Mouse (Mus musculus): ENCODE data around the gene Pyurf.
A peak's percentile ranks its signal among the peaks of the same experiment; 100 is the strongest.

Pyurf gene

DNA sequence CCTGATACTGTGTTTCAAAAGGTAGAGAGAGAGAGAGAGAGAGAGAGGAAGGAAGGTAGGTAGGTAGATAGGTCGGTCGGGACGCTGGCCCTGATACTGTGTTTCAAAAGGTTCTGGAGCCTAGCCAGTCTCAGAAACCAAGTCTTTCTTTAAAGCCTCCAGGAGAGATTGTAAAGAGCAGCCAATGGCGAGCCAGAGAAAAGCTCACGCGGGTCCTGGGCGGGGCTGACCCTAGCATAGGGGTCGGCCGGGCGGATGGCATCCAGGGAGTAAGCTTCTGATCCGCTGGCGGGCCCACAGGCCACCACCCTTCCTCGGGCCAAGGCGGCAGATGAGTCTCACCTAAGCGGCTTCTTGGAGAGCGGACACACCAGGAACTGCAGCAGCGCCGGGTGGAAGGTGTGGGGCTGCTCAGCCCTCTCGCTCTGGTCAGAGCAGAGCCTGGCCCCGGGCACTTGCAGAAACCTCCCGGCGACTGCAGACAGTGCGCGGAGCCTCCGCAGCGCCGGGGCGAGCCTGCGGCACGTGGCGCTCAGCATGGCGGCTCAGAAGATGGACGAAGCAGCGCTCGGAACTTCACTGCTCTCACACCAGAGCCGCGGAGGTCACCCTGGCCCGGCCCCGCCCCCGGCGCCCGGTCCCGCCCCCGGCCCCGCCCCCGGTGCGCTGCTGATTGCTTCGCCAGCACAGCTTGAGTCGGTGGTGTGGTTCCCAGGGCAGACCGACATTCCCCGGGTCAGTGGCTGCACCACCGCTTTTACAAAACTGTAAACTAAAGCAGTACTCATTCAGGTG lies at the start of gene Pyurf:
Gene Pyurf, minus strand, starts transcription at position 612 of the 795 bp plus-strand sequence.
- DNase-seq (ENCODE audit: low spot score in 2 of 2) = peak; percentile 80 to 81

DNA sequence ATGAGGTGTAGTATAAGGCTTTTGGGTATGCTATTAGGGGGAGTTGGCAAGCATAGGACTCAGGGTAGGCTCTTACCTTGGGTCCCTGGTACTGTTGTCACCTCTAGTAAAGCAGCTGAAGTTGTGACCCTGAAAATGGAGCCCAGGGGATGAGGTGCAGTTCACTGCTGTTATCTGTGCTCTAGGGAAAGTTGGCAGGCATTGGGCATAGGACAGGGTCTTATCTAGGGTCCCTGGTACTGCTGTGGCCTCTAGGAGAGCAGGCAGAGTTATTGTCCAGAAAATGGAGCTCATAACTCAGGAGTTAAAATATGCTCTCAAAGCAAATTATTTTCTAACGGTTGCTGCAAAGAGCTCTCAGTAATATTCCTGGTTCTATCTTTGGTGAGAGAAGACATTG lies 29.5 kb upstream of the Pyurf start:
- no peak for DNase-seq (ENCODE audit: low spot score in 2 of 2)

DNA sequence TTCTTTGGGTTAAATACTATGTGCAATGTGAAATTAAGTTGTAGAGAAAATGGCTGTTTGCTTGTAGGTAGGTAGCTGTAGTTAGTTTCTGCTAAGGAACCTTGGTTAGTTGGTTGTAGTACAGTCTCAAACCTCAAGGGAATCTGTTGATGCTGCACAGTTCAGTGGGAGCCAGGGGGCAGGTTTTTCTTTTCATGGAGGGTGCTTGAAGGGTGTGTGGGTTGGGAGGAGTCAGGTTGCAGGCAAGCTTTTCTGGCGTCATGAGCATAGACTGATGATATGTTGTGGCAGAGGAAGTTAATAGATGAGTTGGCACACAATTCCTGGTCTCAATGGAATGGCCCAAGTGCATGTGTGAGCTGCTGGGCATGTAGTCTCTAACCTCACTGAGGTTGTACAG lies 19.8 kb upstream of the Pyurf start:
- no peak for DNase-seq (ENCODE audit: low spot score in 2 of 2)

GRCm38 (mm10) chr6:57706721-57707120 lies 14.8 kb upstream of the Pyurf start:
- no peak for DNase-seq (ENCODE audit: low spot score in 2 of 2)

DNA sequence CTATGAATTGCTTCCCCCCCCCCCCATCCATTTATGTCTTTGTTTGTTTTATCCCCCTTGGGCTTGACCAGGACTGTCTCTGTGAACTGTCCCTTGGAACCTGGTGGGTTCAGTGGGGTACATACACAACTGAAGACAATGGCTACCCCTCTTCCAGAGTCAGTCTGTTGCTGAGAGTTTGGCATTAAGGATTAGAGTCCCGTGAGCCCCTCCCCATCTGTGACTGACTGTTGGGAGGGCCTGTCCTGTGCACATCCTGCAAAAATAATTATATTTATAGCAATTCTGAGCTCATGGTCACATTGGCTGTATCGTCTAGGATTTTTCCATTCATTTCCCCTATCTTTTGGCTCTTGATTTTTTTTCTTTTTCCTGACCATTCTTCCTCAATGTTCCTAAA lies 11.8 kb upstream of the Pyurf start:
- no peak for DNase-seq (ENCODE audit: low spot score in 2 of 2)

DNA sequence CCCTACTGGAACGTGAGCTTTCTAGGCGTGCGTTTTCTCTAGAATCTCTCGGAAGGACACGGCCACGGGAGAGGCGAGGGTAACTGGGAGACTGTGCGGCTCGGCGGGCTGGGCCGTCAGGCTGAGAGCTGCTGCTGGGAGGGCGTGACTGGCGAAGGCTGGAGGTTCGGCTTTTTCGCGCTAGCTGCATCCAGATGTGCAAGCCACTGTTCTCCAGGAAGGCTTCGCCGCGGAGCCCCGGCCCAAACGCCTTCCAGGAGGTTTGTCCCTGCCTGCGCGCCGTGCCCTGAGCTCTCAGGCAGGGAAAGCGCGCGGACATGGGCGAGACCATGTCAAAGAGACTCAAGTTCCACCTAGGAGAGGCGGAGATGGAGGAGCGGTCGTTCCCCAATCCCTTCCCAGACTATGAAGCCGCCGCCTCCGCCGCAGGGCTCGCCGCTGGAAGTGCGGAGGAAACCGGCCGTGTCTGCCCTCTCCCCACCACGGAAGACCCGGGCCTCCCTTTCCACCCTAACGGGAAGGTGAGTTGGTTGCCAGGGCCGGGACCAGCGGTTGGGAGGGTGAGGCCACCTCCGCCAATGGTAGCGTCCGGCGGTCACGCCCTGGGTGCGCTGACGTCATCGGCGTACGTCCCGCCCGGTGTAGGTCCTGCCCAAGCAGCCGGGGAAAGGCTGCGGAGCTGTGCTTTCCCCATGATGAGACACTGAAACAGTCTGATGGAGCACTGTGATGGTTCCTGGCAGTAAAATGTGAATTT lies 11.0 kb upstream of the Pyurf start:
- DNase-seq (ENCODE audit: low spot score in 2 of 2) = peak; percentile 89 to 91

- peak in 1 of 2 experiments; percentile 9 for DNase-seq (ENCODE audit: low spot score in 2 of 2)
These were observed 10.5 kb upstream of the Pyurf start, which contains the start of gene Lancl2 for GRCm38 (mm10) chr6:57702376-57702742. Gene Lancl2, plus strand, starts transcription at chr6:57702540.

DNA sequence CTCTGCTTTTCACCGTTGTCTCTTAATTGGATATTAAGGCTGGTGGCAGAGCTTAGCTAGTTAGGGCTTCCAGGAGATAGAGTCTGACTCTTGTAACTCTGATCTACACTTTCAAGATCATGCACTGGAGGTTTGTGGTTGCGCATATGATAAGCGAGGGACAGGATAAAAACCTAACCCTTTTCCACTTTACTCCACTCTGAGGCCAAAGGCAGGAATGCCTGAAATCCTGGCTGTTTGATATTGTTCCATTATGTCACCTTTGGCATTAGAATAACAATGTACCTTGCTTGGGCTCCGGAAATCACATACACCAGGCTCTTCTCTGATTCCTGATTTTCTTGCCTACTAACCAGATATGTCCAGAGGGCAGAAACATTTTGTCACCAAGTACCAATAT lies 9.8 kb upstream of the Pyurf start:
- DNase-seq (ENCODE audit: low spot score in 2 of 2) = no peak

DNA sequence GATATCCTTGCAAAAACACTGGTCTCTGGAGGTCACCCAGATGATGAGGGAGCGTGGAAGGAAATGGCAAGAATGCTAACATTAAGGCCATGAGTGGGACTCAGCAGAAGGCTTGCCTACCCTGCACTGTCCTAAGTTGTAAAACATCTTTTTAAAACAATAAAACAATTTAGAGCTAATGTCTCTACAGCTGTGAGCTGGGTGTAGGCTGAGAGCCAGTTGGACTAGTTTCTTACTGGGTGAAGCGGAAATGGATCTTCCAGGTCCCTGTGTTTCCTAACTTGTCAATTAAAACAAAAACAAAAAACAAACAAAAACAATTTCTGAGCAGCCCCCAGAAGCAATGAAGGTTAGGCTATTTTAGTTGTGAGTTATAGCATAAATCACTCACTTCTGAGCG lies 1.2 kb upstream of the Pyurf start:
- no peak for DNase-seq (ENCODE audit: low spot score in 2 of 2)

- no peak for DNase-seq (ENCODE audit: low spot score in 2 of 2)
These were observed 7.7 kb downstream of the Pyurf start for GRCm38 (mm10) chr6:57684156-57684555.

GRCm38 (mm10) chr6:57661295-57661694 lies 30.6 kb downstream of the Pyurf start:
- DNase-seq (ENCODE audit: low spot score in 2 of 2) = no peak

DNA sequence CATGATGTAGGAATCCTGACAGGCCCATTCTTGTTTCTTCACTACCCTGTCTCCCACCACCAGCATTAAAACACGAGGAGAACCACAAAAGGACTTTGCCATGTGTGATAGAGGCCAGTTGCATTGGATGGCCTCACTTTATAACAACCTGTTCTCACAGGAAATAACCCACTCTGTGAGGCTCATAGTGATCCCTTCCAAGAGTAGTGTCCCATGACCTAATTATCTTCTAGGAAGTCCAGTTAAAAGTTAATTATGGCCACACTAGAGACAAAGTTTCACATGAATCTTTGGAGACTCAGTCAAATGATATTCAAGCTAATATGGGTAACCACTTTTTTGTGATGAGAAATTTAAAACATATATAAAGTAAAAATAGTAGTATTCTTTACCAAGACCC lies 44.6 kb downstream of the Pyurf start:
- no peak for DNase-seq (ENCODE audit: low spot score in 2 of 2)

DNA sequence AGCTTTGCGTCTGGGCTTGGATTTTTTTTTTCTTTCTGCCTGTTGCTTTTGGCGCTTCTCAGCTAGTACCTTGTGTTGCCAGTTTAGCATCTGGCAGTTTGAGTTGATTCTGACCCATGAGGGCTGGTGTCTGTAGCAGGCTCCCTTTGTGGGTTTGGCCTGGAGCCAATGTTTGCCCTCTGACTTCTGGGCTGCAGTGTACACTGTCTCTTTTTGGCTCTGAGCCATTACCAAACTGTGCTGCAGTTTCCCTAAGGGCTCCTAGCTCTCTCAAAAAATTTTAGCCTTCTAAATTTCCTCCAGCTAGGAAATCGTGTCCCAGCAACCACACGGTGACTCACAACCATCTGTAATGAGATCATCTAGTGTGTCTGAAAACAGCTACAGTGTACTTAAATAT lies 50.1 kb downstream of the Pyurf start:
- no peak for DNase-seq (ENCODE audit: low spot score in 2 of 2)

- DNase-seq (ENCODE audit: low spot score in 2 of 2) = no peak
These were observed 52.3 kb downstream of the Pyurf start for GRCm38 (mm10) chr6:57639531-57639930.
